Mouse (Mus musculus) left cerebral cortex, postnatal 10 days (tissue): Measurements from ENCODE around the gene Rexo2. TPM values are rescaled to one million over a fixed set of nuclear protein-coding genes. Genes with fewer than 3 reads are reported as not detected.
A peak's percentile ranks its signal among the peaks of the same experiment; 100 is the strongest.
"Not testable (repeated sequence)": the region's sequence is repeated elsewhere in the genome, so short reads cannot be mapped to it uniquely, and the experiment has no call there.

Source experiments
- DNase-seq, 2 experiments: peaks; one replicate each; pipeline ENCODE4 v3.0.0; 2021 to 2022; ENCODE audit warnings: low spot score in 2 of 2, mixed read lengths in 1 of 2; ENCODE audit errors: extremely low spot score in 1 of 2
- intact Hi-C: fragments of 180-260 bp; cut with DNase I; formaldehyde crosslinking; loops from one replicate; pipeline ENCODE4 v1.15.1; 2025
- total RNA-seq, 2 experiments: library from RNA; stranded (reverse); gene quantifications; 2 replicates each; pipeline ENCODE4 v1.2.3; 2021

Rexo2 gene
- total RNA-seq, 2 experiments from 2014 or later: 102 to 109 TPM

- no peak for DNase-seq
- intact Hi-C loops: no loop called here
These were observed 3.9 kb downstream of the Rexo2 start for GRCm38 (mm10) chr9:48476236-48477165.

- intact Hi-C loops: no loop called here
- DNase-seq: no peak
These were observed 6.1 kb downstream of the Rexo2 start for GRCm38 (mm10) chr9:48474367-48474766.

GRCm38 (mm10) chr9:48473131-48473530 lies 7.3 kb downstream of the Rexo2 start:
- no peak for DNase-seq
- intact Hi-C loops: no loop called here

- DNase-seq: no peak
- intact Hi-C loops: no loop called here
These were observed 7.9 kb downstream of the Rexo2 start for GRCm38 (mm10) chr9:48472441-48473025.

GRCm38 (mm10) chr9:48467471-48467870 lies 13.0 kb downstream of the Rexo2 start:
- intact Hi-C loops: loop anchor here (5.0 kb wide), 1 partner anchor 95 kb away; no protein-coding TSS in a partner anchor
- not testable (repeated sequence) for DNase-seq

- DNase-seq: peak in 1 of 2 experiments; percentile 52
- intact Hi-C loops: loop anchor here (5.0 kb wide), 1 partner anchor 95 kb away; no protein-coding TSS in a partner anchor
These were observed 13.6 kb downstream of the Rexo2 start for GRCm38 (mm10) chr9:48466804-48467203.

- no peak for DNase-seq
- intact Hi-C loops: loop anchor here (5.0 kb wide), 1 partner anchor 97 kb away; no protein-coding TSS in a partner anchor
These were observed 14.8 kb downstream of the Rexo2 start for GRCm38 (mm10) chr9:48465671-48466070.

- intact Hi-C loops: no loop called here
- DNase-seq: no peak
These were observed 18.9 kb downstream of the Rexo2 start for GRCm38 (mm10) chr9:48461545-48461944.

- intact Hi-C loops: no loop called here
- DNase-seq: no peak
These were observed 19.7 kb downstream of the Rexo2 start for GRCm38 (mm10) chr9:48460720-48461119.

GRCm38 (mm10) chr9:48459391-48459790 lies 21.0 kb downstream of the Rexo2 start:
- intact Hi-C loops: no loop called here
- DNase-seq: no peak

- intact Hi-C loops: no loop called here
- DNase-seq: no peak
These were observed 21.5 kb downstream of the Rexo2 start for GRCm38 (mm10) chr9:48458879-48459278.

- intact Hi-C loops: no loop called here
- DNase-seq: no peak
These were observed 24.5 kb downstream of the Rexo2 start for GRCm38 (mm10) chr9:48455961-48456360.

- DNase-seq: no peak
- intact Hi-C loops: no loop called here
These were observed 30.4 kb downstream of the Rexo2 start for GRCm38 (mm10) chr9:48450066-48450465.

GRCm38 (mm10) chr9:48447783-48448209 lies 32.6 kb downstream of the Rexo2 start:
- intact Hi-C loops: no loop called here
- DNase-seq: no peak

GRCm38 (mm10) chr9:48444821-48445220 lies 35.6 kb downstream of the Rexo2 start:
- DNase-seq: no peak
- intact Hi-C loops: no loop called here

GRCm38 (mm10) chr9:48443873-48444272 lies 36.5 kb downstream of the Rexo2 start:
- DNase-seq: no peak
- intact Hi-C loops: no loop called here

- intact Hi-C loops: no loop called here
- no peak for DNase-seq
These were observed 48.0 kb downstream of the Rexo2 start for GRCm38 (mm10) chr9:48432449-48432848.

- intact Hi-C loops: no loop called here
- DNase-seq: no peak
These were observed 53.2 kb downstream of the Rexo2 start for GRCm38 (mm10) chr9:48427176-48427575.

- intact Hi-C loops: no loop called here
- no peak for DNase-seq
These were observed 57.2 kb downstream of the Rexo2 start for GRCm38 (mm10) chr9:48423256-48423655.

GRCm38 (mm10) chr9:48422382-48422781 lies 58.0 kb downstream of the Rexo2 start:
- intact Hi-C loops: no loop called here
- DNase-seq: no peak
